In the genomic region with DNA sequence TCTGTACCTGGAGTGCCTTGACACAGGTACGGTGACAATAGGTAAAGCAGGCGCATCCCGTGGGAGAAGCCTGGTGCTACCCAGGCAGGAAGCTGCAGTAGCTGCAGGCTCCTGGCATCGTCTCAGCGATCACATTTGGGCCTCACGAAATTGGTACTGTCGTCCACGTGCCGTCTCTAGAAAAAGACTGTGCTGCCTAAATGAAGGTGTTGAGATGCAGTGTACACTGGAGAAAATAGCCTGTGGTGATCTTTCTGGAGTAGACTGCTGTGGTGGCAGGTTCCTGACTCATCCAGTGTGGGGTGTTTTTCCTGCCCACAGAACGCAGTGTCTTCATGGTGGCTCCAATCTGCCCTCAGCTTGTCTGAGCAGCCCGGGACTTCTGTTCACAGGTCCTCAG, we compare ENCODE assay signal across 17 mouse cellular contexts. TPM values are rescaled to one million over a fixed set of nuclear protein-coding genes. Genes with fewer than 3 reads are reported as not detected.
A peak's percentile ranks its signal among the peaks of the same experiment; 100 is the strongest.
DNase-seq lines count a peak whose midpoint lies in the region; ATAC-seq and TF ChIP-seq lines count a peak whose summit lies in the region.
"Had no signal": no experiment of that assay in that cellular context is flagged by ENCODE, and none has a peak within 500 bp of the region (broad histone marks: within the 10 kb centered on the region; RNA-seq: fewer than 3 reads in every experiment).

No protein-coding gene starts in this region.

- no peak for TF ChIP-seq CTCF in hindbrain, postnatal 0 days (IDR thresholded peaks at IDR 0.05; ENCODE audit: low read depth)
- TF ChIP-seq CTCF in bone marrow macrophage, adult 2 months (IDR thresholded peaks at IDR 0.05; ENCODE audit: low read depth, low read length), result no peak

- DNase-seq in hindbrain, embryonic 10.5 days (ENCODE audit: low spot score), result no peak
- no peak for DNase-seq in hindbrain, postnatal 0 days (ENCODE audit: low spot score)
- DNase-seq in ovary, postnatal 36 days (ENCODE audit: low spot score), result peak; percentile 3
- DNase-seq in ovary, adult 18-20 months (ENCODE audit: low spot score), result no peak
- peak; percentile 79 for DNase-seq in telencephalon, adult 2 months (ENCODE audit: low read depth, low spot score)
- DNase-seq in hindbrain, embryonic 14.5 days (ENCODE audit: low spot score), result no peak
- DNase-seq: cerebellum, adult 8-10 months; gastrocnemius, postnatal 36 days; heart, postnatal 36 days; lung, postnatal 14 days; thymus, postnatal 4 days had no signal

- peaks cover 53% of the 10 kb centered on the region for H3K36me3 ChIP-seq in hindbrain, embryonic 10.5 days
- peaks cover 24% of the 10 kb centered on the region for H3K36me3 ChIP-seq in hindbrain, postnatal 0 days (ENCODE audit: insufficient read depth, low read length)
- H3K36me3 ChIP-seq in hindbrain, embryonic 14.5 days (replicated peaks; ENCODE audit: control insufficient read depth, insufficient read depth), result peaks cover 32% of the 10 kb centered on the region

- H3K9me3 ChIP-seq in hindbrain, embryonic 10.5 days, result no peaks in the 10 kb centered on the region
- H3K9me3 ChIP-seq in hindbrain, postnatal 0 days (ENCODE audit: low read length), result no peaks in the 10 kb centered on the region
- H3K9me3 ChIP-seq in hindbrain, embryonic 14.5 days (ENCODE audit: control insufficient read depth, low read length), result no peaks in the 10 kb centered on the region
- H3K9me3 ChIP-seq: embryonic facial prominence, embryonic 12.5 days; midbrain, embryonic 15.5 days had no signal

- 95% methylated on average over 11 of the region's 11 CpGs for WGBS in hindbrain, embryonic 10.5 days
- WGBS in hindbrain, postnatal 0 days, result 91% methylated on average over 11 of the region's 11 CpGs
- 93% methylated on average over 11 of the region's 11 CpGs for whole genome bisulfite sequencing in hindbrain, embryonic 14.5 days

- no peak for ATAC-seq in hindbrain, postnatal 0 days
- no peak for ATAC-seq in hindbrain, embryonic 14.5 days (ENCODE audit: low FRiP score)
- ATAC-seq: activated CD4-positive, CD25-positive, alpha-beta regulatory T cell, adult 4 months; forebrain, embryonic 14.5 days; intestine, embryonic 16.5 days; midbrain, embryonic 15.5 days had no signal

- H3K27ac ChIP-seq in hindbrain, embryonic 10.5 days, result no peak overlapping the region; the same call in 1 of the 2 replicates
- H3K27ac ChIP-seq in hindbrain, postnatal 0 days, result no peak overlapping the region
- peak overlapping the region; percentile 5; the same call in 1 of the 2 replicates for H3K27ac ChIP-seq in bone marrow macrophage, adult 2 months (ENCODE audit: insufficient read depth, low read depth, low read length)
- no peak overlapping the region for H3K27ac ChIP-seq in hindbrain, embryonic 14.5 days

- H3K4me1 ChIP-seq in hindbrain, embryonic 10.5 days (replicated peaks), result peaks cover 49% of the 10 kb centered on the region
- H3K4me1 ChIP-seq in hindbrain, postnatal 0 days (ENCODE audit: insufficient read depth, low read length), result peaks cover 13% of the 10 kb centered on the region; the same call in 1 of the 2 replicates
- H3K4me1 ChIP-seq in bone marrow macrophage, adult 2 months (ENCODE audit: control insufficient read depth, insufficient read depth, low read length), result peaks cover 56% of the 10 kb centered on the region
- peaks cover 13% of the 10 kb centered on the region for H3K4me1 ChIP-seq in hindbrain, embryonic 14.5 days (replicated peaks; ENCODE audit: control insufficient read depth, insufficient read depth, low read length)

- no peak for TF ChIP-seq POLR2A in bone marrow macrophage, adult 2 months (IDR thresholded peaks at IDR 0.05; ENCODE audit: borderline replicate concordance, low read depth, low read length)

- H3K27me3 ChIP-seq in hindbrain, embryonic 10.5 days (ENCODE audit: insufficient read depth, poor library complexity, severe bottlenecking), result no peaks in the 10 kb centered on the region
- no peaks in the 10 kb centered on the region for H3K27me3 ChIP-seq in hindbrain, postnatal 0 days (ENCODE audit: insufficient read depth, low read length)
- no peaks in the 10 kb centered on the region for H3K27me3 ChIP-seq in hindbrain, embryonic 14.5 days (ENCODE audit: control insufficient read depth, insufficient read depth, low read length)
- H3K27me3 ChIP-seq: embryonic facial prominence, embryonic 12.5 days; midbrain, embryonic 15.5 days had no signal

- H3K4me2 ChIP-seq in hindbrain, postnatal 0 days (ENCODE audit: low read depth, low read length), result no peak overlapping the region
- H3K4me2 ChIP-seq in hindbrain, embryonic 14.5 days (replicated peaks), result no peak overlapping the region
- H3K4me2 ChIP-seq: embryonic facial prominence, embryonic 12.5 days; midbrain, embryonic 15.5 days had no signal

- H3K9ac ChIP-seq in hindbrain, postnatal 0 days (replicated peaks; ENCODE audit: low read length), result no peak overlapping the region
- no peak overlapping the region for H3K9ac ChIP-seq in hindbrain, embryonic 14.5 days
- H3K9ac ChIP-seq: embryonic facial prominence, embryonic 12.5 days; midbrain, embryonic 15.5 days had no signal

- H3K4me3 ChIP-seq in hindbrain, embryonic 10.5 days, result 0 out of 2 replicates have a peak overlapping the region, but pooled peaks have one; percentile 11
- H3K4me3 ChIP-seq in hindbrain, postnatal 0 days (ENCODE audit: low read length), result no peak overlapping the region
- no peak overlapping the region for H3K4me3 ChIP-seq in bone marrow macrophage, adult 2 months (ENCODE audit: insufficient read depth, low read length)
- H3K4me3 ChIP-seq in hindbrain, embryonic 14.5 days (replicated peaks; ENCODE audit: low read length), result no peak overlapping the region
- H3K4me3 ChIP-seq: embryonic facial prominence, embryonic 12.5 days; midbrain, embryonic 15.5 days had no signal

RNA-seq across cellular contexts. Expression of a gene that starts 34.8 kb away (rescaled TPM):
- 57.0 and 58.2 TPM in 2 replicates for polyA plus RNA-seq in hindbrain, embryonic 10.5 days (2016; fragmentation: Nextera tagmentation; extraction: Ambion mirVana)
- total RNA-seq in hindbrain, postnatal 0 days (2014; rRNA removed), result 69.1 and 74.1 TPM in 2 replicates
- polyA plus RNA-seq in hindbrain, postnatal 0 days (2015; fragmentation: Nextera tagmentation; extraction: Ambion mirVana), result 47.0 and 47.3 TPM in 2 replicates
- polyA plus RNA-seq in bone marrow macrophage, adult 2 months (2012; ENCODE audit: insufficient read depth, insufficient read length, missing spikeins), result 122 and 132 TPM in 2 replicates
- polyA plus RNA-seq in hindbrain, embryonic 14.5 days (2014; fragmentation: Nextera tagmentation; extraction: Ambion mirVana), result 41.2 and 41.9 TPM in 2 replicates

Comparison
In these comparisons a context has a peak if more than half of its experiments do, and no peak if none do; other contexts are left out.
1. DNase-seq: peak in ovary, postnatal 36 days (single experiment) and telencephalon, adult 2 months (single experiment); none in hindbrain, embryonic 10.5 days (single experiment), hindbrain, postnatal 0 days (single experiment), ovary, adult 18-20 months (single experiment) and hindbrain, embryonic 14.5 days (single experiment).